Mouse (Mus musculus) myocyte (in vitro differentiated cells): ENCODE data around the gene Yap1.

ENCODE experiments used
- CEBPB ChIP-seq: IDR thresholded peaks from 2 replicates; pipeline ENCODE4 v1.6.1; 2011; ENCODE audit warnings: mild to moderate bottlenecking, moderate library complexity; ENCODE audit not compliant: poor library complexity, insufficient read depth, severe bottlenecking
- E2F4 ChIP-seq: IDR thresholded peaks from one replicate; pipeline ENCODE4 v1.6.1; 2011; ENCODE audit warnings: mild to moderate bottlenecking, control low read depth, moderate library complexity; ENCODE audit not compliant: insufficient read depth
- POLR2A ChIP-seq: IDR thresholded peaks from one replicate; pipeline ENCODE4 v1.6.1; 2011; ENCODE audit warnings: low read depth, mild to moderate bottlenecking, control low read depth, moderate library complexity; ENCODE audit not compliant: insufficient read length
- POLR2AphosphoS2 ChIP-seq: IDR thresholded peaks from one replicate; pipeline ENCODE4 v1.6.1; 2011; ENCODE audit warnings: low read depth, control low read depth; ENCODE audit not compliant: insufficient read length

DNA sequence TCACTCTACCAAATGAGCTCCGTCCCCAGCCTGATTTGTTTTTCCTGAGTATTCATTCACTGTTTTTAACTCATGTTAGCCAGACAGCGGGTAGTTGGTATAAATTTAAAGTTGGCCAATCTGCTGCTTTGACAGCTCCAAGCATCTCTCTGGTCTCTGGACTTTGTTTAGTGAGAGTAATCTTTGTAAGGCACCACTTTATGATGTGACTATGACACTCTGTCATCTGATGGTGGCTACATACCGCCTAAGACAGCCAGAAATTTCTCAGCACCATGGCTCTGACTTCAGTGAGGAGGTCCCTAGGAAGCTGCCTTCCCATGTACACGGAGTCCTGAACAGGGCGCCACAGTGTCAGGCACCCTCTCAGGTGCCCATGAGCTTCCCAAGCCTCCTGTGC is 14.2 kb upstream of the Yap1 start:
- TF ChIP-seq POLR2A, result no peak
- TF ChIP-seq CEBPB, result no peak
- TF ChIP-seq POLR2AphosphoS2, result no peak
- TF ChIP-seq E2F4, result no peak
